Mouse (Mus musculus): ENCODE measurements around the gene Mpv17l.

DNA sequence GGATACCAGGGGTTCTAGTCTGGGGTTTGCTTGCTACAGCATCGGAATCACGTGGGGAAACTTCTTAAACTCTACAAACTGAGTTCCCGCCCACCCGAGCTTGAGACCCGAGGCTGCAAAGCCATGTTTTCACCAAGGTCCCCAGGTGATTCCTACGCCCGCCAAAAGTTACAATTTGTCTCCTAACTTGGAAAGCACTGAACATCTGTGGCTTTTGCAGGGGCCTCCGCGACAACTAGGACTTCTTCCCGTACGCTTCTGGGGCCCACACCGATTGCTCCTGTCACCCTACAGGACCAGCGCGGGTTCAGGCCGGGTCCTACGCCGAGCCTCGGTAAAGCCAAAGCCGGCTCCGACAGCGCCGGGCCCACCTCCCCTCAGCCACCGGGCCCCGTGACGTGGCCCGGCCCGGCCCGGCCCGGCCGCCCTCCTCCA is 547 bp upstream of the Mpv17l start:
- TF ChIP-seq CTCF (conservative IDR thresholded peaks at IDR 0.05; ENCODE audit: low read length) (no peak), POU5F1 (IDR thresholded peaks at IDR 0.05; ENCODE audit: borderline replicate concordance, low read length) (no peak), NANOG (IDR thresholded peaks at IDR 0.05; ENCODE audit: borderline replicate concordance, low read length) (no peak)
